Mouse (Mus musculus): ENCODE results near the gene Olfr678. TPM values are rescaled to one million over a fixed set of nuclear protein-coding genes. Genes with fewer than 3 reads are reported as not detected.

Olfr678 gene
- not detected in 2 replicates for polyA plus RNA-seq (2012; rRNA removed)

GRCm38 (mm10) chr7:105064175-105064574 lies at the start of gene Olfr678:
TSS of gene Olfr678 (plus strand) at chr7:105064475.

GRCm38 (mm10) chr7:105028360-105028759 lies 35.9 kb upstream of the Olfr678 start, which contains the start of gene Olfr675:
TSS of gene Olfr675 (minus strand) at chr7:105028460.

GRCm38 (mm10) chr7:105032398-105032797 lies 31.9 kb upstream of the Olfr678 start, which contains the start of gene Olfr676:
TSS of gene Olfr676 (plus strand) at chr7:105032698.

GRCm38 (mm10) chr7:105080905-105081304 lies 16.6 kb downstream of the Olfr678 start, which contains the start of gene Olfr679:
TSS of gene Olfr679 (plus strand) at chr7:105081205.

GRCm38 (mm10) chr7:105092717-105093116 lies 28.4 kb downstream of the Olfr678 start, which contains the start of gene Olfr680-ps1:
TSS of gene Olfr680-ps1 (minus strand) at chr7:105092817.

GRCm38 (mm10) chr7:105116536-105116935 lies 52.3 kb downstream of the Olfr678 start, which contains the start of gene Olfr681:
TSS of gene Olfr681 (plus strand) at chr7:105116836.

Other genes with a start within 250 kb of the Olfr678 start
- not detected in 2 replicates for gene Usp17lb, start 221.9 kb upstream of the Olfr678 start, polyA plus RNA-seq (2012; rRNA removed)
- not detected in 2 replicates for gene Usp17la, start 207.5 kb upstream of the Olfr678 start, polyA plus RNA-seq (2012; rRNA removed)
- not detected in 2 replicates for gene Olfr665, start 186.4 kb upstream of the Olfr678 start, polyA plus RNA-seq (2012; rRNA removed)
- not detected in 2 replicates for gene Olfr666, start 168.5 kb upstream of the Olfr678 start, polyA plus RNA-seq (2012; rRNA removed)
- gene Olfr667, start 143.0 kb upstream of the Olfr678 start, polyA plus RNA-seq (2012; rRNA removed) = not detected in 2 replicates
- gene Olfr668, start 136.4 kb upstream of the Olfr678 start, polyA plus RNA-seq (2012; rRNA removed) = not detected in 2 replicates
- gene Olfr669, start 130.2 kb upstream of the Olfr678 start, polyA plus RNA-seq (2012; rRNA removed) = not detected in 2 replicates
- gene Olfr670, start 101.9 kb upstream of the Olfr678 start, polyA plus RNA-seq (2012; rRNA removed) = not detected in 2 replicates
- gene Olfr671, start 85.3 kb upstream of the Olfr678 start, polyA plus RNA-seq (2012; rRNA removed) = not detected in 2 replicates
- not detected in 2 replicates for gene Olfr672, start 62.4 kb upstream of the Olfr678 start, polyA plus RNA-seq (2012; rRNA removed)
- gene Olfr675, start 36.0 kb upstream of the Olfr678 start, polyA plus RNA-seq (2012; rRNA removed) = not detected in 2 replicates
- not detected in 2 replicates for gene Olfr676, start 31.8 kb upstream of the Olfr678 start, polyA plus RNA-seq (2012; rRNA removed)
- not detected in 2 replicates for gene Olfr677, start 13.1 kb upstream of the Olfr678 start, polyA plus RNA-seq (2012; rRNA removed)
- gene Olfr679, start 16.7 kb downstream of the Olfr678 start, polyA plus RNA-seq (2012; rRNA removed) = not detected in 2 replicates
- gene Olfr680-ps1, start 28.3 kb downstream of the Olfr678 start, polyA plus RNA-seq (2012; rRNA removed) = not detected in 2 replicates
- not detected in 2 replicates for gene Olfr681, start 52.4 kb downstream of the Olfr678 start, polyA plus RNA-seq (2012; rRNA removed)
- not detected in 2 replicates for gene Olfr683, start 82.5 kb downstream of the Olfr678 start, polyA plus RNA-seq (2012; rRNA removed)
- not detected in 2 replicates for gene Olfr684, start 99.2 kb downstream of the Olfr678 start, polyA plus RNA-seq (2012; rRNA removed)
- not detected in 2 replicates for gene Olfr685, start 121.5 kb downstream of the Olfr678 start, polyA plus RNA-seq (2012; rRNA removed)
- gene Olfr686, start 143.0 kb downstream of the Olfr678 start, polyA plus RNA-seq (2012; rRNA removed) = not detected in 2 replicates
- not detected in 2 replicates for gene Olfr688, start 223.6 kb downstream of the Olfr678 start, polyA plus RNA-seq (2012; rRNA removed)
- not detected in 2 replicates for gene Olfr689, start 246.7 kb downstream of the Olfr678 start, polyA plus RNA-seq (2012; rRNA removed)

Measured in central nervous system, embryonic 14 days (tissue).